Mouse (Mus musculus) neutrophil, adult 5-6 weeks (primary cell): ENCODE data around the gene Fastkd1. TPM values are rescaled to one million over a fixed set of nuclear protein-coding genes. Genes with fewer than 3 reads are reported as not detected.
"Not testable (repeated sequence)": the region's sequence is repeated elsewhere in the genome, so short reads cannot be mapped to it uniquely, and the experiment has no call there.

ENCODE experiments used
- ATAC-seq: fragments of 151-379, 151-347 bp; 2 replicates; pipeline ENCODE4 v1.8.0; 2017; ENCODE audit warnings: mild to moderate bottlenecking, moderate TSS enrichment; ENCODE audit not compliant: insufficient number of reproducible peaks, poor library complexity, low FRiP score, severe bottlenecking; ENCODE audit errors: extremely low read depth
- total RNA-seq: library from RNA; stranded (forward); fragments of 200-1000 nt; gene quantifications from 2 replicates; pipeline ENCODE4 v1.2.3, GENCODE M21; 2017

Gene Fastkd1
- total RNA-seq, 1 experiment from 2014 or later: 13.6 TPM

GRCm38 (mm10) chr2:69676713-69677112, 36.6 kb downstream of the Fastkd1 start:
- ATAC-seq: no peak

- no peak for ATAC-seq
These were observed 38.0 kb downstream of the Fastkd1 start for GRCm38 (mm10) chr2:69675266-69675665.

GRCm38 (mm10) chr2:69673723-69674122, 39.6 kb downstream of the Fastkd1 start:
- ATAC-seq: no peak

- ATAC-seq: no peak
These were observed 43.5 kb downstream of the Fastkd1 start, which contains the start of gene Klhl41 for GRCm38 (mm10) chr2:69669853-69670252. Gene Klhl41, plus strand, starts transcription at chr2:69670120.

GRCm38 (mm10) chr2:69668414-69668813, 44.9 kb downstream of the Fastkd1 start:
- no peak for ATAC-seq

- ATAC-seq: no peak
These were observed 45.7 kb downstream of the Fastkd1 start for GRCm38 (mm10) chr2:69667656-69668055.

- ATAC-seq: no peak
These were observed 49.4 kb downstream of the Fastkd1 start for GRCm38 (mm10) chr2:69663827-69664476.

GRCm38 (mm10) chr2:69659326-69659725, 54.0 kb downstream of the Fastkd1 start:
- ATAC-seq: no peak

- no peak for ATAC-seq
These were observed 63.6 kb downstream of the Fastkd1 start for GRCm38 (mm10) chr2:69649716-69650115.

GRCm38 (mm10) chr2:69646726-69647490, 66.4 kb downstream of the Fastkd1 start, which contains the start of gene Bbs5:
Gene Bbs5, plus strand, starts transcription at chr2:69647171.
- peak; percentile 33; the same call in 1 of the 2 replicates for ATAC-seq

- ATAC-seq: no peak
These were observed 68.2 kb downstream of the Fastkd1 start for GRCm38 (mm10) chr2:69644968-69645617.

GRCm38 (mm10) chr2:69640100-69640499, 73.2 kb downstream of the Fastkd1 start:
- no peak for ATAC-seq

GRCm38 (mm10) chr2:69637989-69638388, 75.3 kb downstream of the Fastkd1 start:
- not testable (repeated sequence) for ATAC-seq

Other genes with a start within 250 kb of the Fastkd1 start
- not detected in 2 replicates for gene Lrp2, start 127.5 kb downstream of the Fastkd1 start, total RNA-seq
- gene Bbs5, start 66.3 kb downstream of the Fastkd1 start, total RNA-seq: not detected in 2 replicates
- not detected in 2 replicates for gene Klhl41, start 43.4 kb downstream of the Fastkd1 start, total RNA-seq
- gene Ppig, start 9.0 kb upstream of the Fastkd1 start, total RNA-seq: 81.8 and 105 TPM in 2 replicates
- 2.1 and 2.8 TPM in 2 replicates for gene Ccdc173, start 76.1 kb upstream of the Fastkd1 start, total RNA-seq
- 43.6 and 44.2 TPM in 2 replicates for gene Phospho2, start 76.1 kb upstream of the Fastkd1 start, total RNA-seq
- gene Klhl23, start 108.4 kb upstream of the Fastkd1 start, total RNA-seq: not detected in 2 replicates
- gene Ssb, start 148.0 kb upstream of the Fastkd1 start, total RNA-seq: 231 and 278 TPM in 2 replicates
- gene Mettl5, start 172.1 kb upstream of the Fastkd1 start, total RNA-seq: 16.7 and 20.6 TPM in 2 replicates
- 99.2 and 101 TPM in 2 replicates for gene Ubr3, start 183.7 kb upstream of the Fastkd1 start, total RNA-seq